Mouse (Mus musculus) adrenal gland, postnatal 36 days (tissue): ENCODE results near the gene Ndst2. TPM values are rescaled to one million over a fixed set of nuclear protein-coding genes. Genes with fewer than 3 reads are reported as not detected.
A peak's percentile ranks its signal among the peaks of the same experiment; 100 is the strongest.

Experiments used
- DNase-seq, 2 experiments: peaks; one replicate each; pipeline ENCODE4 v3.0.0; 2021; ENCODE audit warnings: mixed read lengths in 1 of 2
- microRNA-seq: library from miRNA; unstranded; fragments of <30 nt; microRNA quantifications from one replicate; pipeline ENCODE4 v1.2.0, GENCODE M21; 2021
- total RNA-seq, 2 experiments: library from RNA; stranded (reverse); gene quantifications; 2 replicates each; pipeline ENCODE4 v1.2.3; 2021

Gene Ndst2
- total RNA-seq, 2 experiments from 2014 or later = 24.1 to 26.2 TPM

GRCm38 (mm10) chr14:20700362-20700761 is 34.0 kb downstream of the Ndst2 start:
- DNase-seq = no peak

DNA sequence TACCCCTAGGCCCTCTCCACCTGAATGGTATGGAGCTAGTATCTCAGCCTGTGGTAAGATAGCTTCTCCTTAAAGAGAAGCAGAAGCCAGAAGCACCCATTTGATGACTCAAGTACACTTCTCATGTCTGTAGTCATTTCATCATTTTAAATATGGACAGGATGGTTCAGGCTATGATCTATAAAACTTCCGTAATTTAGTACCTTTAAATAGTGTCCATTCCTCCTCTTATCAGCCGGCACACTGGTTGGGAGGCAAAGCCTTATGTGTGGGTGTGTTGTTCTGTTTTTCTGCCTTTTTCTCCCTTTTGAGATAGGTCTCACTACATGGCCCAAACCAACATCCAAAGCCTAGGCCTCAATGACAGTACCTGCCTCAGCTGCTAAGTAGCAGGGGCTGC is 35.8 kb downstream of the Ndst2 start:
- DNase-seq = no peak

GRCm38 (mm10) chr14:20696986-20697385 is 37.4 kb downstream of the Ndst2 start:
- peak; percentile 38 to 65 for DNase-seq

DNA sequence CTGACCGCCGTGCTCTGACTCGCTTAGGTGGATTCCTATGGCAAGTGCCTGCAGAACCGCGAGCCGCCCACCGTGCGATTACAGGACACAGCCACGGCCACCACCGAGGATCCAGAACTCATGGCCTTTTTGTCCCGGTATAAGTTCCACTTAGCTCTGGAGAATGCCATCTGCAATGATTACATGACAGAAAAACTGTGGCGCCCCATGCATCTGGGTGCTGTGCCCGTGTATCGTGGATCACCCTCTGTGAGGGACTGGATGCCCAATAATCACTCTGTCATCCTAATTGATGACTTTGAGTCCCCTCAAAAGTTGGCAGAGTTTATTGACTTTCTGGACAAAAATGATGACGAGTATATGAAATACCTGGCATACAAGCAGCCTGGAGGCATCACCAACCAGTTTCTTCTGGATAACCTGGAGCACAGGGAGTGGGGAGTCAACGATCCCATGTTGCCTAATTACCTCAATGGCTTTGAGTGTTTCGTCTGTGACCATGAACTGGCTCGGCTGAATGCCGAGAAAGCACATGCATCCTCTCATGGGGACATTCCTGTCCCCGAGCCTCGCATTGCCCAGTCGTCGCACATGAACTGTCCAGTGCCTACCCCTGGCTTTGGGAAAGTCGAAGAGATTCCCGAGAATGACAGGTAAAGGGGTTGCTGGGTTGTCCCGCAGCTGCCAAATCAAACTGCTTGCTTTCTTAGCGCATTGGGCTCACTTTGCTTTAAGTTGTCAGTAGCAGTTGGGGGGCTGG is 38.4 kb downstream of the Ndst2 start:
- DNase-seq = peak; percentile 36

DNA sequence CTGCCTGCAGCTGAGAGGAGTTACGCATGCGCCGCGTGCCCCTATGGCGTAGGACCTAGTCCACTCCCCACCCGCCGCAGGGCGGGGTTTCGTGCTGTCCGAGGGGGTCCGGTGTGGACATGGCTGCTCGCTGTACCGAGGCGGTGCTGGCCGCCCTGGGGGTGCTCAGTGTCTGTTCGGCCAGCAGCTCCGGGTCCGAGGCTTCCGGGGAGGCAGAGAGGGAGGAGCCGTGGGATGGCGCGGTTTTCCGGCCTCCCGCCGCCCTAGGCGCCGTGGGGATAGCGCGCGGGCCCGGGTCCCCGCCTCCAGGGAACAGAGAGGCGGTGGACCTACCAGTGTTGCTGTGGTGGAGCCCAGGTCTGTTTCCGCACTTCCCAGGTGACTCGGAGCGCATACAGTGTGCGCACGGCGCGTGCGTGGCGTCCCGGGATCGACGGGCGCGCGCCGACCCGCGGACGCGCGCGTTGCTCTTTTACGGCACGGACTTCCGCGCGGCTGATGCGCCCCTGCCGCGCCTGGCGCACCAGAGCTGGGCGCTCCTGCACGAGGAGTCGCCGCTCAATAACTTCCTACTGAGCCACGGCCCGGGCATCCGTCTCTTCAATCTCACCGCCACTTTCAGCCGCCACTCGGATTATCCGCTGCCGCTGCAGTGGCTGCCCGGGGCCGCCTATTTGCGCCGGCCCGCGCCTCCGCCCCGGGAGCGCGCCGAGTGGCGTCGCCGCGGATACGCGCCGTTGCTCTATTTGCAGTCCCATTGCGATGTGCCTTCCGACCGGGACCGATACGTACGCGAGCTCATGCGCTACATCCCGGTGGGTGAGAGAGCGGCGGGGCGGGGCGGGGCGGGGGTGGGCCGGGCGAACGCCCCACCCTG is 39.2 kb downstream of the Ndst2 start, which contains the start of gene Fut11:
Gene Fut11, plus strand, starts transcription at position 85 of the 877 bp plus-strand sequence.
- DNase-seq = peak; percentile 92 to 94

DNA sequence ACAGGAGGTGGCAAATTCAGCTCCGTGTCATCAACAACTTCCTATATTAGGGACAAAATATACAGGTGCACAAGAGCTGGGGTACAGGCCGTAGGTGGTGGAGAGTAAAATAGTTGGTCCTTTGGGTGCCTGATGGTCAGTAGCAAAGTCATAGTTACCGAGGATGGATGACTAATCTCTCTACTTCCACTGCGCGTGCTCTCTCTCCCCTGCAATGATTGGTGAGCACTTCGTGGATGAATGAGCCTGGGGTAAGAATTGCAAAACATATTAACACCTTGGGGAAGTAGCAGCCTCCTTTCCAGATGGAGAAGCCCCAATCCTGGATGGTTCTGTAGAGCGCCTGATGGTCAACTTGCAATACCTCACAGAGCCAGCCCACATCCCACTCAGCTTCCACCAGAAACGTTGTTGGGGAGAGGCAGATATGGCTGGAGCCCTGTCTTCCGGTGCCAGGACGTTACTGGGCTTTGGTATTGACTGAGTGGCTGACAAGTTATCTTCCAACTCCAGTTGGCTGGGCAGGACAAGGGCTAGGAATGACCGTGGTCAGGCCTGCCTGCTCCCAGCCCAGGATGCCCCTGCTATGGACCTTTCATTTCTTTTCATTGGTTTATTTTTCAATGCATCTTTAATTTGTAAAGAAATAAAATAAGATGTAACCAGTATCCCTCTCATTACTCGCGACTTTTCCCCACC is 40.0 kb downstream of the Ndst2 start:
- peak in 1 of 2 experiments; percentile 18 for DNase-seq

- DNase-seq = no peak
Observed at GRCm38 (mm10) chr14:20693589-20694101, 40.7 kb downstream of the Ndst2 start.

DNA sequence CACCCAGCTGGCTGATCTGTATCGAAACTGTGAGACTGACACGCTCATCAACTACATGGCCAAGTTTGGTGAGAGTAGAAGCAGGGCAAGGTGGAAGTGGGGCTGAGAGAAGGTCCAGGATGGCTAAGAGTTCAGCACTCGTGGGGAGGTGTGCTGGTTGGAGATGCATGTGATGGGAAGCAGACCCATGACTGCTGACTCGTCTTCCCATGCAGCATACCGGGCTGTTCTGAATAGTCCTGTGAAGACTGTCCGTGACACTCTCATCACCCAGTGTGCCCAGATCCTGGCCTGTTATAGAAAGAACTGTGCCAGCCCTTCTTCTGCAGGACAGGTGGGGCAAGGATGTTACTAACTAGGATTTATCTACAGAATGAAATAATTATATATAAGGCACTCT is 42.6 kb downstream of the Ndst2 start:
- DNase-seq = no peak

- DNase-seq = no peak
Observed at GRCm38 (mm10) chr14:20689009-20689408, 45.4 kb downstream of the Ndst2 start.

- no peak for DNase-seq
Observed at GRCm38 (mm10) chr14:20686576-20686975, 47.8 kb downstream of the Ndst2 start.

- DNase-seq = peak in 1 of 2 experiments; percentile 33
Observed at GRCm38 (mm10) chr14:20682498-20682897, 51.9 kb downstream of the Ndst2 start.

DNA sequence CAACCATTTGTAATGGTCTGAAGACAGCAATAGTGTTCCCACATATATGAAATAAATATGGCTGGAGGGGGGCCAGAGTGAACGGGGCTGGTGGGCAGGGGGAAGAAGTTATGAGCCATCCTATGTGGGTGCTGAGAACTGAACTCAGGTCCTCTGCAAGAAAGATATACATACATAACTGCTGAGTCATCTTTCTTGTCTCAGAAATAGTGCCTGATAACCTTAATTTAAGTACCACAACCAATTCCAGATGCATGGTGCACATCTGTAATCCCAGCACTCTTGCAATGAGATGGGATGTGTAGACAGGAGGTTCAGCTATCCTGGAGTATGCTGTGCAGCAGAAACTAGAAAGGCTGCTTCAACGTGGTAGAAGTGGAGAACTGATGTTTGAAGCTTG is 52.6 kb downstream of the Ndst2 start:
- DNase-seq = no peak

DNA sequence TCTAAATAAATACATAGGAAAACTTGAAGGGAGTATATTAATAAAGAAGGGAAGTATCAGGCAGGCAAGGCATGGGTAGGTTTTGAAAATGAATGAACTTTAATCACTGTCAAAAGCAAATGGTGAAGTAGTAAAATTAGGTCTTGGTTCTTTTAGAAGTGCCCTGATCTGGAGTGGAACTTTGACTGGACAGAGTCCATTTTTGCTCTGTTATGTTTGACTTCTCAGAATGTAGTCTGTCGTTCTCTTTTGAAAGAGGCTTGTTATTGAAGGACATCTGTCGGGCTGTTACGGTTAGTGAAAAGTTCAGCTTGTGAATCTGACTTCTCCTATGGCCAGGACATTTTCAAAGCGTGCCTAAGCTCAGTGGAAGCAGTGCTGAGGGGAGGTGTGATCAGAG is 56.5 kb downstream of the Ndst2 start:
- no peak for DNase-seq

DNA sequence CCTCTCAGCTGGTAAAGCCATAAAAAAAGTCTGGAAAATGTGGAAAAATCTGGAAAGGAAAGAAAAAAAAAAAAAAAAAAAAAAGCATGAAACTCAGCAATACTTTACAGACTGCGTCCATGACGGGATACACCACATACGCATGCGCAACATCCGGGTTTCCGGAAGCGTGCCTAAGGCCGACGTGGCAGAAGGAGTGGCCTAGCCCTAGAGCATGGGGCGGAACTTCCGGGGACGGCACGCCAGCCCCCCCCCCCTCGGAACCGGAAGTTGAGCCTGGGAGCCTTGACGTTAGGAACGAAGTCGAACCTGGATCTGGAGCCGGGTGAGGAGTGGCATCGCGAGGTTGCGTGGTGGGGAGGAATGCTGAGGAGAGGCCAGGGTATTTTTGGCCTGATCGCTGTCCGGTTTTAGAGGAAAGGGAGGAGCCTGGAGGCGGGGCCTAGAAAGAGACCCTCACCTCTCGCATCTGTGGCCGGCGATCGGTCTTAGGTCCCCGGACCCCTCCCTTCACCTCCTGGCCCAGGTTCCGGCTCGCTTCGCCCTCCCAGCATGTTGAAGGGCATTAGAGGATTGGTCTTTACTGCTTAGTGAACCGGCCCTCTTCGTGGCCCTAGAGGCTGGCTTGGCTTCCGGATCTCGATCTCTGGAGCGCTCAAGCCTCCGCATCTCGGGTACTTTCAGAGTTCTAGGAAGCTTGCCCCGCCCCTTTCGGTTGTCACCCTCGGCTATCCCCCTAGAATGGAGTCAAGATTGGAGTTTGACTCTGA is 60.1 kb downstream of the Ndst2 start, which contains the start of gene Sec24c:
Gene Sec24c, plus strand, starts transcription at position 245 of the 770 bp plus-strand sequence.
- peak; percentile 98 to 100 for DNase-seq

GRCm38 (mm10) chr14:20673735-20674063 is 60.7 kb downstream of the Ndst2 start:
- peak; percentile 47 to 69 for DNase-seq

Small RNA genes lying within 50 kb of the gene (microRNA-seq; reads per million reads assigned to microRNA genes)
- gene Mir6946 = 1.00 reads per million

Other genes with a start within 250 kb of the Ndst2 start
- 1 to 10 TPM in 1 of 2 experiments, under 1 TPM in 1; 0.79 to 1.0 TPM for gene Mss51, start 237.7 kb downstream of the Ndst2 start, total RNA-seq
- 10 to 100 TPM; 66.8 to 67.6 TPM for gene Ppp3cb, start 188.0 kb downstream of the Ndst2 start, total RNA-seq
- 10 to 100 TPM; 14.1 to 14.6 TPM for gene Usp54, start 93.5 kb downstream of the Ndst2 start, total RNA-seq
- gene Myoz1, start 78.0 kb downstream of the Ndst2 start, total RNA-seq = not detected
- under 1 TPM; 0.30 TPM for gene Synpo2l, start 66.2 kb downstream of the Ndst2 start, total RNA-seq
- gene Sec24c, start 60.3 kb downstream of the Ndst2 start, total RNA-seq = 100 to 1,000 TPM; 129 to 143 TPM
- 10 to 100 TPM; 17.8 to 21.4 TPM for gene Fut11, start 39.6 kb downstream of the Ndst2 start, total RNA-seq
- 10 to 100 TPM; 82.0 to 94.3 TPM for gene Chchd1, start 31.6 kb downstream of the Ndst2 start, total RNA-seq
- gene Zswim8, start 27.0 kb downstream of the Ndst2 start, total RNA-seq = 100 to 1,000 TPM in 1 of 2 experiments, 10 to 100 TPM in 1; 97.8 to 135 TPM
- 10 to 100 TPM; 45.8 to 54.6 TPM for gene Camk2g, start 59.5 kb upstream of the Ndst2 start, total RNA-seq
- gene Plau, start 102.1 kb upstream of the Ndst2 start, total RNA-seq = 10 to 100 TPM; 33.9 to 59.2 TPM
- gene Vcl, start 194.8 kb upstream of the Ndst2 start, total RNA-seq = 100 to 1,000 TPM in 1 of 2 experiments, 10 to 100 TPM in 1; 85.0 to 147 TPM